Mouse (Mus musculus) testis, postnatal 10 days (tissue): ENCODE data around the gene Ackr4.

Source experiments
- DNase-seq: peaks from one replicate; pipeline ENCODE4 v3.0.0; 2021; ENCODE audit warnings: low spot score

Ackr4 gene

GRCm38 (mm10) chr9:104126833-104127232 lies at the start of gene Ackr4:
Ackr4 (minus strand) TSS chr9:104126933.
- no peak for DNase-seq

GRCm38 (mm10) chr9:104172342-104172741 lies 45.6 kb upstream of the Ackr4 start:
- no peak for DNase-seq

GRCm38 (mm10) chr9:104171651-104172050 lies 44.9 kb upstream of the Ackr4 start:
- no peak for DNase-seq

GRCm38 (mm10) chr9:104169986-104170385 lies 43.3 kb upstream of the Ackr4 start:
- no peak for DNase-seq

- no peak for DNase-seq
Measured at GRCm38 (mm10) chr9:104165926-104166325, 39.2 kb upstream of the Ackr4 start.

GRCm38 (mm10) chr9:104164194-104164593 lies 37.5 kb upstream of the Ackr4 start:
- DNase-seq, result no peak

- DNase-seq, result no peak
Measured at GRCm38 (mm10) chr9:104161117-104161516, 34.4 kb upstream of the Ackr4 start.

- DNase-seq, result no peak
Measured at GRCm38 (mm10) chr9:104157291-104157690, 30.6 kb upstream of the Ackr4 start.

- DNase-seq, result no peak
Measured at GRCm38 (mm10) chr9:104156506-104156905, 29.8 kb upstream of the Ackr4 start.

- no peak for DNase-seq
Measured at GRCm38 (mm10) chr9:104155100-104155715, 28.5 kb upstream of the Ackr4 start.

- DNase-seq, result no peak
Measured at GRCm38 (mm10) chr9:104152121-104152520, 25.4 kb upstream of the Ackr4 start.

- DNase-seq, result no peak
Measured at GRCm38 (mm10) chr9:104148969-104149368, 22.2 kb upstream of the Ackr4 start.

- DNase-seq, result no peak
Measured at GRCm38 (mm10) chr9:104146683-104147082, 19.9 kb upstream of the Ackr4 start.

GRCm38 (mm10) chr9:104144314-104144996 lies 17.7 kb upstream of the Ackr4 start:
- DNase-seq, result no peak

GRCm38 (mm10) chr9:104142805-104143204 lies 16.1 kb upstream of the Ackr4 start:
- no peak for DNase-seq

- DNase-seq, result no peak
Measured at GRCm38 (mm10) chr9:104140351-104140750, 13.6 kb upstream of the Ackr4 start.

- DNase-seq, result no peak
Measured at GRCm38 (mm10) chr9:104130141-104130755, 3.5 kb upstream of the Ackr4 start.

- DNase-seq, result no peak
Measured at GRCm38 (mm10) chr9:104128110-104128509, 1.4 kb upstream of the Ackr4 start.

GRCm38 (mm10) chr9:104123622-104124021 lies 3.1 kb downstream of the Ackr4 start:
- no peak for DNase-seq

- DNase-seq, result no peak
Measured at GRCm38 (mm10) chr9:104123101-104123500, 3.6 kb downstream of the Ackr4 start.

- no peak for DNase-seq
Measured at GRCm38 (mm10) chr9:104109151-104109550, 17.6 kb downstream of the Ackr4 start.

GRCm38 (mm10) chr9:104108571-104109143 lies 18.1 kb downstream of the Ackr4 start:
- no peak for DNase-seq

GRCm38 (mm10) chr9:104107482-104107881 lies 19.3 kb downstream of the Ackr4 start:
- DNase-seq, result no peak
